Mouse (Mus musculus) urinary bladder, postnatal 14 days (tissue): ENCODE results near the gene Olfr57.
"Not testable (repeated sequence)": the region's sequence is repeated elsewhere in the genome, so short reads cannot be mapped to it uniquely, and the experiment has no call there.

ENCODE experiments used
- DNase-seq: peaks from one replicate; pipeline ENCODE4 v3.0.0; 2021; ENCODE audit warnings: low spot score

Olfr57 gene

DNA sequence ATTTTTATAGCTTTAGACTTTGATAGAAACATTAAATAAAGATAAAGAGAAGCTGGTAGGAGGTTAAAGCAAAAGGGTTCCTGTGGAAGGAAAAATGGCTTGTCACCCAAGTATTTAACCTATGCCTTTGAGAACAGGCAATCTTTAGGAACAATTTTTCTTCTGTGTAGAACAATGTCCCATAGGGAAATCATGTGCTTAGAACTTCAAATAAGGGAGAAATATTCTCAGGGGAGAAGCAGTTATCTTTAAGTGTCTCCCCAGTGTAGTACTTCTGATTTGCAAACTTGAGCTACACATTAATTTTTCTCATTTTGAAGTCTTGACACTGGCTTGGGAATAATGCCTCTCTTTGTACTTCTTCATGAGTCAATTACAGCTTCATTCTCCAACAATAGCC, at the start of gene Olfr57:
Gene Olfr57, plus strand, starts transcription at position 301 of the 400 bp plus-strand sequence.
- no peak for DNase-seq

GRCm38 (mm10) chr10:78980750-78981149, 47.8 kb upstream of the Olfr57 start, which contains the start of gene Olfr1352:
Gene Olfr1352, plus strand, starts transcription at chr10:78981050.
- no peak for DNase-seq

DNA sequence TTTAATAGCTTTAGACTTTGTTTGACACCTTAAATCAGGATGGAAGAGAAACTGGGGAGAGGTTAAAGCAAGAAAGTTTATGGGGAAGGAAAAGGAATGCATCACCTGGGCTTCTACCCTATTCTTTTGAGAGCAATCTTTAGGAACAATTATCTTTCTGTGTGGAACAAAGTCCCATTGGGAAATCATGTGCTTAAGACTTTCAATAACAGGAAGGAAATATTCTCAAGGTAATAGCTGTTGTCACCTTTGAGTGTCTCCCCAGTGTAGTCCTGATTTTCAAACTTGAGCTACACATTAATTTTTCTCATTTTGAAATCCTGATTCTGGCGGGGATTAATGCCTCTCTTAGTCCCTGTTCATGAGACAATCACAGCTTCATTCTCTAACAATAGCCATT, 16.4 kb upstream of the Olfr57 start, which contains the start of gene Olfr1351:
Gene Olfr1351, plus strand, starts transcription at position 301 of the 400 bp plus-strand sequence.
- no peak for DNase-seq

GRCm38 (mm10) chr10:79042457-79042856, 13.9 kb downstream of the Olfr57 start:
- DNase-seq, result not testable (repeated sequence)

DNA sequence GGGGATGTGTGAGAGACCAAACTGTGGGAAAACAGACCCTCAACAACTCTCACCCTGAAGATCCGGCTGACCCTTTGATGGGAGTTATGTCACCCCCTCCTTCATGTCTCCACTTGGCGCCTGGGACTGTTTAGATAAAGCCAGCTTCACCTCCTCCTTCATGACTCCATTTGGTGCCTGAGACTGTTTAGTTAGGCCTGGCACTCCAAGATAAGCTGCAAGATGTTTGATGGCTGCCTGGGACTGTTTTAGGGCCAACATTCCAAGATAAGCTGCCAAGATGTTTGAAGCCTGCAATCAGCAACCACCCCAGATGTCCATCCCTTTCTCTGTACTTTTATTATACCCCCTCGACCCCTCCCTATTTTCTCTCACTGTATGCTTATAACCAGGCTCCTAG, 28.8 kb downstream of the Olfr57 start:
- DNase-seq, result not testable (repeated sequence)
